Mouse (Mus musculus) bone marrow macrophage, adult 2 months (primary cell): ENCODE measurements around the gene Mtmr4.

Source experiments
- CTCF ChIP-seq: IDR thresholded peaks from 2 replicates; pipeline ENCODE4 v1.5.1; 2012; ENCODE audit warnings: low read depth, mild to moderate bottlenecking, low read length, moderate library complexity
- POLR2A ChIP-seq: IDR thresholded peaks from 2 replicates; pipeline ENCODE4 v1.6.1; 2012; ENCODE audit warnings: mild to moderate bottlenecking, low read depth, low read length, borderline replicate concordance

DNA sequence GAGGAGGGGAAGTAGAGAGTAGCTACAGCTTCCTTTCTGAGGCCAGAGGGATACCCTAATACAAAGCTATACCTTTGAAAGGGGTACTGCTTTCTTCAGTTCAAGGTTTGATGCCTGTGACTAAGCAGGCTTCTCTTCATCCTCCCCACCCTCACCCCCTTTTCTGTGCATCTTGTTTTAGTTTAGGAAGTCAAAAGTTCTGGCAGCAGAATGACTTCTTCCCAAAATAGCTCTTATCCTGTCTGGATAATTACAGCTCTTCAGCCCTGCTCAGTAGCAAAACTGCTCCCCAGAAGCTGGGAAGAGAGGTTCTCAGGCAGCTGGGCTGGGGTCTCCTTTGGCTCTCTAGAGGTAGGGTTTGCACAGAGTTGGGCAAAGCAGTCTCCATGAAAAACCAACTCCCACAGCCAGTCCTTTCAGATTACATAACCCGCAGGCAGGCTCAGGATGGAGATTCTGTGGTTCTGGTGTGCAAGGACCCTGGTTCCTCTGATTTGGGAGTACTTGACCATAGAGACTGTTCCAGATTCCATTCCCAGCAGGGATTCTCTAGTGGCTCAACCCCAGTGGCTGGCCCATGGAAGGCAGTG, 20.5 kb upstream of the Mtmr4 start:
- TF ChIP-seq CTCF (no peak), POLR2A (no peak)
